14 mouse cellular contexts compared by ENCODE assay signal in the genomic region with DNA sequence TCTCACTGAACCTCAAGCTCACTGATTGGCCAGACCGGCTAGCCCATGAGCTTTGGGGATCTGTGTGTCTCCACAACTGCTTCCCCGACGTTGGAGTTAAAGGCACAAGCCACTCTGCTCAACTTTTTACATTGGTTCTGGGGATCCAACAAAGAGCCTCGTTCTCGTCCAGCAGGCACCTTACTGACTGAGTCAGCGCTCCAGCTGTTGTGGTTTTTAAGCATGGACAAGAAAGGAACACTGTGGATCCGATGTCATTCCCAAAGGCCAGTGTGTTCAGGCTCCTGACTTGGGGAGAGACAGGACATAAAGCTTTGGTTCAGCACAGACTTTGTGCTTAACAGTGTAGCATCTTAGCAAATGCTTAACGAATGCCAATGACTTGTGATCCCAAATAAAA.
"Had no signal": no experiment of that assay in that cellular context is flagged by ENCODE, and none has a peak within 500 bp of the region (broad histone marks: within the 10 kb centered on the region; RNA-seq: fewer than 3 reads in every experiment).

No protein-coding gene starts in this region.

- DNase-seq: lung, adult 18-20 months; lung, embryonic 14.5 days; lung, postnatal 10 days; lung, postnatal 4 days; midbrain, embryonic 14.5 days; right cerebral cortex, postnatal 14 days; thymus, adult 2 months; thymus, postnatal 14 days; thymus, postnatal 36 days had no signal

- H3K36me3 ChIP-seq: neural tube, embryonic 12.5 days; stomach, embryonic 15.5 days had no signal

- H3K27me3 ChIP-seq: midbrain, embryonic 12.5 days; neural tube, embryonic 12.5 days; stomach, embryonic 15.5 days had no signal

- ATAC-seq: midbrain, embryonic 16.5 days had no signal

- H3K4me2 ChIP-seq: lung, embryonic 14.5 days; midbrain, embryonic 12.5 days; neural tube, embryonic 12.5 days; stomach, embryonic 15.5 days had no signal

- H3K4me3 ChIP-seq: midbrain, embryonic 10.5 days; midbrain, embryonic 12.5 days; neural tube, embryonic 12.5 days; stomach, embryonic 15.5 days had no signal
